Mouse (Mus musculus): ENCODE measurements at regions not wholly inside any gene's neighbourhood (a gene's known extent, or its start where the extent isn't known, plus 50 kb on each side); places are given as distances from the start of the nearest gene placed in this dataset.
A peak's percentile ranks its signal among the peaks of the same experiment; 100 is the strongest.

DNA sequence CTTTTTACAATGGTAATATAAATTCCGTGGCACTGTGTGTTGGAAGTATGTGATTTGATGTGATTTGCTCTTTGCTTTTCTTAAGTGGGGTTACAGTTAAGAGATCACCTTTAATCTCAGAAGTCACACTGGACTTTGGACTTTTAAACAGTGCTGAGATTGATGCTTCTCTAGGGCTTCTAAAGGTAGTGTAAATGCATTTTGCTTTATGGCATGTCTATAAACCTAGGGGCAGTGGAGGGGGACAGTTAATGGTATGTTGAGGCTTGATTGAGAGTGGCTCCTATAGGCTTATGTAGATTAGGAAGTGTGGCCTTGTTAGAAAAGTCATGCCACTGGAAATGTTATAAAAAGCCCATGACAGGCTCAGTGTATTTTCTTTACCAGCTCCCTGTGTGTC is 735.3 kb downstream of the Nap1l3 start:
- no peak for ATAC-seq (replicated peaks; ENCODE audit: low FRiP score, low TSS enrichment, poor library complexity, severe bottlenecking)

DNA sequence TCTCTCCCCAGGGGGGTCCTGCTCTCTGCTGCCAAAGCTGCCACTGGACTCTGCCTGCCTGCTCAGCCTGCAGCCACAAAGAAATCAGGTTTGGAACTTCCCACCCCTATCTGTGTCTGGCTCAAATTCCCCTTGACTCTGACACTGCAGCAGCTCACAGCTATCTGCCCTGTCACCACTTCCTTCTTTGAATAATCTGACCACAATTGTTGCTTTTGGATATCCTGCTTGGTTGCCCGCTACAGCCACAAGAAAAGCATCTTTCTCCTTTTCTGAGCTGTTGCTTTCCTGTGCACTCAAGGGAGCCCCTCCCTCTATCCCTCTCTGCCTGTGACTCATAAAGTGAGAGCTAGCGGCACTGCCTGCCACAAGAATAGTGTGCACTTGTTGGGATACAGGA is 742.6 kb downstream of the Nap1l3 start:
- ATAC-seq (replicated peaks; ENCODE audit: low FRiP score, low TSS enrichment, poor library complexity, severe bottlenecking): peak; percentile 95

DNA sequence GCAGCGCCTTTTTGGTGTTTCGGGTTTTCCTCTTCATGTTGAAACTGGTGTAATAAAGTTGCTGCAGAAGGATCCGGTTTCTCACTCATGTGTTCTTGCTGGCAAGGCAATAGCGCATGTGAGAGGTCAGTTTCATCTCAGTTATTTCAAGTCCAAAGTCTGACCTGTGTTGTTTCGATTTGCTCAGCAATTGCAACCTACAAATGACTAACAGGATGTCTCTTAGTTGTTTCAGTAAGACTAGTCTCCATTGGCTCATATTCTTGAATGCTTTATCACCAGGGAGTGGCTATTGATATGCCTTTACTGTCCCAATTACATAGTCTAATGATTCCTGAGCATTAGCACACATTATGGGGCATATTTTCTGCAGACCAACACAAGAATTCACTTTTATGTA is 751.7 kb downstream of the Nap1l3 start:
- no peak for ATAC-seq (replicated peaks; ENCODE audit: low FRiP score, low TSS enrichment, poor library complexity, severe bottlenecking)

DNA sequence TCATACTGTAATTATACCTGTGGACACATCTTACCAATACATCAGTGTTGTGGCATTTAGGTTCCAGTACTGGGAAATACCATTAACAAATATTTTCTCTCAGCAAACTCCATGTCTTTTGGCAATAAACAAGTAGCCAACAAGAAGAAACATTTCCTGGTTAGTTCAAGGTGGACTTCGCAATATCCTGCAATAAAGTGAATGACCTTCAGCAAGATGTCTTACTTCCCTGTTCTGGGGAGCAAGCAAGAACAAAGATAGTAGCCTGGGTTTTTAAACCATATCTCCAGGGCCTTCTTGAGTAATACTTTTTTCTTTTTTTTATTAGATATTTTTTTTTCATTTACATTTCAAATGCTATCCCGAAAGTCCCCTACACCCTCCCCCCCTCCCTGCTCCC is 760.0 kb downstream of the Nap1l3 start:
- no peak for ATAC-seq (replicated peaks; ENCODE audit: low FRiP score, low TSS enrichment, poor library complexity, severe bottlenecking)

DNA sequence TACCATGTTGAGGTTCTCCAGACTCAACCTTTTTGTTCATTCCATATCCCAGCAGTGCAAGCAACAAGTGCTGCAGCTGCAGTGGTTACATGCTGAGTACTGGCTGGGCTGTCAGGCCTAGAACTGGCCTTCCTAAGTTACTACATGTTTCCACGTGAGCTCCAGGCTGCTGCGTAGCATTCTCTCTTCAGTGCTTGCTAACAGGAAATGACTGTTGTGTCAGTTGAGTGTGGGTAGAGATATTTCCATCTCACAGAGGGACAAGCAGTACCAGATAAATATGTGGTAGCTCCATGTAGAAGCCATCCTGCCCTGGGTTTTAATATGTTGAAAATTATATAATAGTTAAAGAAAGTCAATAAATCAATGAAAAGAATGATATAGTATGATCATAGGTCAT is 785.1 kb downstream of the Nap1l3 start:
- no peak for ATAC-seq (replicated peaks; ENCODE audit: low FRiP score, low TSS enrichment, poor library complexity, severe bottlenecking)

DNA sequence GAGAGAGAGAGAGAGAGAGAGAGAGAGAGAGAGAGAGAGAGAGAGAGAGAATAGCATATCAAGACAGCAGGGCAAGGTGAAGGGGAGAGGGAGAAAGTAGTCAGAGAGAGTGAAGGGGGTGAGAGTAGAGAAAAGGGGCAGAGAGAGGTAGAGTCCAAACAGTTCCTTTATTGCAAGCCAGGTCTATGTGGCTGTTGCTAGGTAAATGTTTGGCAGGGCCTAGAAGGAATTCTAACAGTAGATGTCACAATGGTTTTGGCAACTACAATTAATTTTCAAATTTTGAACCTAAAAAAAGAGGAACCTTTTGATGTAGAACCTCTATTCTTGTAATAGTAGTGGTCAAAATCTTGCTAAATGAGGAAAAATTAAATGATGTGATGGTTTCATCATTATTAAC is 804.3 kb downstream of the Nap1l3 start:
- no peak for ATAC-seq (replicated peaks; ENCODE audit: low FRiP score, low TSS enrichment, poor library complexity, severe bottlenecking)
